Mouse (Mus musculus): ENCODE data around the gene Cd19. TPM values are rescaled to one million over a fixed set of nuclear protein-coding genes. Genes with fewer than 3 reads are reported as not detected.

Cd19 gene
- polyA plus RNA-seq, 1 experiment from 2014 or later = not detected

- peaks cover 9% of the 10 kb centered on the region for H3K4me1 ChIP-seq
- H3K27ac ChIP-seq = no peak overlapping the region
- H3K4me3 ChIP-seq = no peak overlapping the region
- DNase-seq (ENCODE audit: low spot score) = no peak
- H3K36me3 ChIP-seq = peaks cover 60% of the 10 kb centered on the region
- H3K27me3 ChIP-seq (ENCODE audit: insufficient read depth, poor library complexity, severe bottlenecking) = no peaks in the 10 kb centered on the region
- no peaks in the 10 kb centered on the region for H3K9me3 ChIP-seq
- 82% methylated on average over 8 of the region's 8 CpGs for WGBS
These were observed 46.3 kb downstream of the Cd19 start for GRCm38 (mm10) chr7:126368367-126368766.

GRCm38 (mm10) chr7:126367636-126368035 is 47.1 kb downstream of the Cd19 start:
- H3K27ac ChIP-seq = no peak overlapping the region
- 75% methylated on average over 10 of the region's 10 CpGs for WGBS
- no peak for DNase-seq (ENCODE audit: low spot score)
- no peaks in the 10 kb centered on the region for H3K27me3 ChIP-seq (ENCODE audit: insufficient read depth, poor library complexity, severe bottlenecking)
- H3K9me3 ChIP-seq = no peaks in the 10 kb centered on the region
- H3K36me3 ChIP-seq = peaks cover 56% of the 10 kb centered on the region
- H3K4me1 ChIP-seq = peaks cover 9% of the 10 kb centered on the region
- no peak overlapping the region for H3K4me3 ChIP-seq

- Histone ChIP-seq H3K36me3 (peaks cover 19% of the 10 kb centered on the region), H3K27me3 (ENCODE audit: insufficient read depth, poor library complexity, severe bottlenecking) (no peaks in the 10 kb centered on the region), H3K4me3 (no peak overlapping the region), H3K27ac (no peak overlapping the region), H3K4me1 (no peaks in the 10 kb centered on the region), H3K9me3 (no peaks in the 10 kb centered on the region)
- no peak for DNase-seq (ENCODE audit: low spot score)
- WGBS = 69% methylated on average over 6 of the region's 6 CpGs
These were observed 51.7 kb downstream of the Cd19 start for GRCm38 (mm10) chr7:126363038-126363437.

GRCm38 (mm10) chr7:126359049-126359448 is 55.6 kb downstream of the Cd19 start:
- Histone ChIP-seq H3K4me3 (no peak overlapping the region), H3K9me3 (no peaks in the 10 kb centered on the region), H3K36me3 (peaks cover 10% of the 10 kb centered on the region), H3K4me1 (peaks cover 30% of the 10 kb centered on the region), H3K27me3 (ENCODE audit: insufficient read depth, poor library complexity, severe bottlenecking) (no peaks in the 10 kb centered on the region), H3K27ac (no peak overlapping the region)
- WGBS = 63% methylated on average over 13 of the region's 13 CpGs
- no peak for DNase-seq (ENCODE audit: low spot score)

Small RNA genes within 50 kb of the gene (microRNA-seq; reads per million reads assigned to microRNA genes)
- gene Mir7058 = not detected

Other genes starting within 250 kb of the Cd19 start
- 42.9 and 57.5 TPM in 2 replicates for gene Xpo6, start 214.4 kb downstream of the Cd19 start, polyA plus RNA-seq (2016; fragmentation: Nextera tagmentation; extraction: Ambion mirVana)
- 16.3 and 33.5 TPM in 2 replicates for gene Sbk1, start 142.3 kb downstream of the Cd19 start, polyA plus RNA-seq (2016; fragmentation: Nextera tagmentation; extraction: Ambion mirVana)
- gene Lat, start 45.3 kb downstream of the Cd19 start, polyA plus RNA-seq (2016; fragmentation: Nextera tagmentation; extraction: Ambion mirVana) = 4.3 and 6.3 TPM in 2 replicates
- 58.2 and 58.9 TPM in 2 replicates for gene Spns1, start 37.4 kb downstream of the Cd19 start, polyA plus RNA-seq (2016; fragmentation: Nextera tagmentation; extraction: Ambion mirVana)
- 1.5 and 1.6 TPM in 2 replicates for gene Nfatc2ip, start 18.2 kb downstream of the Cd19 start, polyA plus RNA-seq (2016; fragmentation: Nextera tagmentation; extraction: Ambion mirVana)
- 25.5 and 25.8 TPM in 2 replicates for gene Rabep2, start 13.9 kb upstream of the Cd19 start, polyA plus RNA-seq (2016; fragmentation: Nextera tagmentation; extraction: Ambion mirVana)
- 6.8 and 9.5 TPM in 2 replicates for gene Atp2a1, start 48.2 kb upstream of the Cd19 start, polyA plus RNA-seq (2016; fragmentation: Nextera tagmentation; extraction: Ambion mirVana)
- gene Sh2b1, start 60.5 kb upstream of the Cd19 start, polyA plus RNA-seq (2016; fragmentation: Nextera tagmentation; extraction: Ambion mirVana) = 46.3 and 47.1 TPM in 2 replicates
- gene Tufm, start 72.5 kb upstream of the Cd19 start, polyA plus RNA-seq (2016; fragmentation: Nextera tagmentation; extraction: Ambion mirVana) = 199 and 204 TPM in 2 replicates
- 43.6 and 52.3 TPM in 2 replicates for gene Atxn2l, start 88.5 kb upstream of the Cd19 start, polyA plus RNA-seq (2016; fragmentation: Nextera tagmentation; extraction: Ambion mirVana)
- gene Eif3c, start 151.5 kb upstream of the Cd19 start, polyA plus RNA-seq (2016; fragmentation: Nextera tagmentation; extraction: Ambion mirVana) = 155 and 179 TPM in 2 replicates
- gene Apobr, start 170.1 kb upstream of the Cd19 start, polyA plus RNA-seq (2016; fragmentation: Nextera tagmentation; extraction: Ambion mirVana) = 0.18 and 0.23 TPM in 2 replicates
- 19.8 and 23.3 TPM in 2 replicates for gene Cln3, start 170.9 kb upstream of the Cd19 start, polyA plus RNA-seq (2016; fragmentation: Nextera tagmentation; extraction: Ambion mirVana)
- gene Il27, start 180.1 kb upstream of the Cd19 start, polyA plus RNA-seq (2016; fragmentation: Nextera tagmentation; extraction: Ambion mirVana) = not detected in 2 replicates
- 0.75 and 1.2 TPM in 2 replicates for gene Nupr1, start 216.0 kb upstream of the Cd19 start, polyA plus RNA-seq (2016; fragmentation: Nextera tagmentation; extraction: Ambion mirVana)
- 36.6 and 44.3 TPM in 2 replicates for gene Sgf29, start 234.4 kb upstream of the Cd19 start, polyA plus RNA-seq (2016; fragmentation: Nextera tagmentation; extraction: Ambion mirVana)